Mouse (Mus musculus) brain, embryonic 14.5 days (tissue): ENCODE measurements around the gene Cxcr5. TPM values are rescaled to one million over a fixed set of nuclear protein-coding genes. Genes with fewer than 3 reads are reported as not detected.

ENCODE experiments used
- DNase-seq: peaks from one replicate; pipeline ENCODE4 v3.0.0-alpha.2; 2011; ENCODE audit warnings: low read depth
- CTCF ChIP-seq: fragments of 200-500 bp; IDR thresholded peaks from 2 replicates; pipeline ENCODE4 v1.5.1; 2012; ENCODE audit warnings: inconsistent platforms, mild to moderate bottlenecking, moderate library complexity, borderline replicate concordance; ENCODE audit not compliant: insufficient read depth, insufficient read length; ENCODE audit errors: extremely low read depth
- POLR2A ChIP-seq: fragments of 200-500 bp; IDR thresholded peaks from 2 replicates; pipeline ENCODE4 v1.6.1; 2012; ENCODE audit warnings: mild to moderate bottlenecking, inconsistent platforms, borderline replicate concordance; ENCODE audit not compliant: poor library complexity, insufficient read depth, insufficient read length, severe bottlenecking; ENCODE audit errors: extremely low read depth
- polyA plus RNA-seq: library from polyadenylated mRNA; depleted of rRNA; stranded (reverse); fragments of >200 nt; gene quantifications from 2 replicates; pipeline ENCODE4 v1.2.3, GENCODE M21; 2012; rRNA removed

Cxcr5 gene
- polyA plus RNA-seq: 0.03 and 0.04 TPM in 2 replicates

GRCm38 (mm10) chr9:44561597-44561996 is at the start of gene Cxcr5:
Gene Cxcr5, minus strand, starts transcription at chr9:44561877.
- TF ChIP-seq POLR2A (no peak), CTCF (no peak)
- DNase-seq: peak; percentile 24

GRCm38 (mm10) chr9:44610371-44610770 is 48.7 kb upstream of the Cxcr5 start:
- TF ChIP-seq POLR2A (no peak), CTCF (no peak)
- DNase-seq: no peak

GRCm38 (mm10) chr9:44607306-44607705 is 45.6 kb upstream of the Cxcr5 start:
- no peak for TF ChIP-seq POLR2A
- no peak for TF ChIP-seq CTCF
- no peak for DNase-seq

- DNase-seq: no peak
- TF ChIP-seq POLR2A: no peak
- no peak for TF ChIP-seq CTCF
These were observed 45.0 kb upstream of the Cxcr5 start for GRCm38 (mm10) chr9:44606646-44607045.

- no peak for TF ChIP-seq CTCF
- no peak for TF ChIP-seq POLR2A
- DNase-seq: peak; percentile 61
These were observed 44.0 kb upstream of the Cxcr5 start for GRCm38 (mm10) chr9:44605616-44606165.

GRCm38 (mm10) chr9:44604779-44605615 is 43.3 kb upstream of the Cxcr5 start, which contains the start of gene Ddx6:
Gene Ddx6, plus strand, starts transcription at chr9:44604892.
- TF ChIP-seq POLR2A (no peak), CTCF (no peak)
- DNase-seq: peak; percentile 76

- TF ChIP-seq CTCF (no peak), POLR2A (peak; percentile 70)
- DNase-seq: peak; percentile 92
These were observed 42.7 kb upstream of the Cxcr5 start for GRCm38 (mm10) chr9:44604290-44604778.

- no peak for TF ChIP-seq CTCF
- peak; percentile 95 for DNase-seq
These were observed 42.0 kb upstream of the Cxcr5 start for GRCm38 (mm10) chr9:44603454-44604289.

GRCm38 (mm10) chr9:44602766-44603165 is 41.1 kb upstream of the Cxcr5 start:
- TF ChIP-seq CTCF (no peak), POLR2A (no peak)
- DNase-seq: no peak

- no peak for DNase-seq
- TF ChIP-seq CTCF: no peak
- TF ChIP-seq POLR2A: no peak
These were observed 39.1 kb upstream of the Cxcr5 start for GRCm38 (mm10) chr9:44600801-44601200.

GRCm38 (mm10) chr9:44599616-44600015 is 37.9 kb upstream of the Cxcr5 start:
- no peak for DNase-seq
- TF ChIP-seq POLR2A: no peak
- TF ChIP-seq CTCF: no peak
